Mouse (Mus musculus) myocyte (in vitro differentiated cells): Measurements from ENCODE around the gene Nav3.

Experiments
- E2F4 ChIP-seq: IDR thresholded peaks from one replicate; pipeline ENCODE4 v1.6.1; 2011; ENCODE audit warnings: mild to moderate bottlenecking, control low read depth, moderate library complexity; ENCODE audit not compliant: insufficient read depth
- MAX ChIP-seq: IDR thresholded peaks from one replicate; pipeline ENCODE4 v1.6.1; 2011; ENCODE audit warnings: low read depth, mild to moderate bottlenecking, control low read depth
- MYOD1 ChIP-seq, 3 experiments: IDR thresholded peaks; one replicate each; pipeline ENCODE4 v1.6.1; 2011; ENCODE audit warnings: control low read depth in 2 of 3, low read depth in 2 of 3, mild to moderate bottlenecking in 2 of 3, moderate library complexity in 1 of 3; ENCODE audit not compliant: insufficient read length in 2 of 3, control insufficient read depth in 1 of 3
- MYOG ChIP-seq, 3 experiments: IDR thresholded peaks; one replicate each; pipeline ENCODE4 v1.6.1; 2011; ENCODE audit warnings: control low read depth in 2 of 3, low read depth in 2 of 3, mild to moderate bottlenecking in 2 of 3; ENCODE audit not compliant: insufficient read length in 2 of 3, control insufficient read depth in 1 of 3, insufficient read depth in 1 of 3
- POLR2A ChIP-seq: IDR thresholded peaks from one replicate; pipeline ENCODE4 v1.6.1; 2011; ENCODE audit warnings: low read depth, mild to moderate bottlenecking, control low read depth, moderate library complexity; ENCODE audit not compliant: insufficient read length
- POLR2AphosphoS2 ChIP-seq: IDR thresholded peaks from one replicate; pipeline ENCODE4 v1.6.1; 2011; ENCODE audit warnings: low read depth, control low read depth; ENCODE audit not compliant: insufficient read length
- REST ChIP-seq: IDR thresholded peaks from one replicate; pipeline ENCODE4 v1.6.1; 2011; ENCODE audit warnings: mild to moderate bottlenecking, control low read depth, moderate library complexity; ENCODE audit not compliant: insufficient read depth, insufficient read length
- SRF ChIP-seq: IDR thresholded peaks from one replicate; pipeline ENCODE4 v1.6.1; 2011; ENCODE audit warnings: low read depth; ENCODE audit not compliant: control insufficient read depth, insufficient read length
- USF1 ChIP-seq: IDR thresholded peaks from one replicate; pipeline ENCODE4 v1.6.1; 2011; ENCODE audit warnings: low read depth, mild to moderate bottlenecking, control low read depth, moderate library complexity

GRCm38 (mm10) chr10:109976351-109976750 is 479.7 kb downstream of the Nav3 start:
- TF ChIP-seq POLR2A (no peak), SRF (no peak), E2F4 (no peak), MYOG (IDR thresholded peaks at IDR 0.05; ENCODE audit: control insufficient read depth in 1 of 3, insufficient read depth in 1 of 3, insufficient read length in 2 of 3, low read depth in 2 of 3) (no peak), POLR2AphosphoS2 (no peak), MYOD1 (IDR thresholded peaks at IDR 0.05; ENCODE audit: control insufficient read depth in 1 of 3, insufficient read length in 2 of 3, low read depth in 2 of 3) (no peak), USF1 (no peak), MAX (no peak), REST (no peak)
